Comparison of ENCODE assay signal across 17 mouse cellular contexts in genomic region chr16:10950539-10950938, GRCm38 (mm10).
DNase-seq lines count a peak whose midpoint lies in the region; ATAC-seq and TF ChIP-seq lines count a peak whose summit lies in the region.
"Had no signal": no experiment of that assay in that cellular context is flagged by ENCODE, and none has a peak within 500 bp of the region (broad histone marks: within the 10 kb centered on the region; RNA-seq: fewer than 3 reads in every experiment).

No protein-coding gene starts in this region.

- no peak for TF ChIP-seq CTCF in ES-Bruce4 (IDR thresholded peaks at IDR 0.05; ENCODE audit: low read depth, low read length)
- TF ChIP-seq CTCF in layer of hippocampus, adult 2 months (conservative IDR thresholded peaks at IDR 0.05) = no peak

- H3K4me3 ChIP-seq in hindbrain, embryonic 10.5 days = no peak overlapping the region
- H3K4me3 ChIP-seq in hindbrain, embryonic 16.5 days (ENCODE audit: low read length) = no peak overlapping the region
- H3K4me3 ChIP-seq in ES-Bruce4 (ENCODE audit: low read depth, low read length) = peak overlapping the region; percentile 52
- H3K4me3 ChIP-seq in heart, embryonic 13.5 days = no peak overlapping the region
- no peak overlapping the region for H3K4me3 ChIP-seq in layer of hippocampus, adult 2 months
- H3K4me3 ChIP-seq: hindbrain, embryonic 12.5 days had no signal

- no peaks in the 10 kb centered on the region for H3K27me3 ChIP-seq in hindbrain, embryonic 10.5 days (ENCODE audit: insufficient read depth, poor library complexity, severe bottlenecking)
- H3K27me3 ChIP-seq in hindbrain, embryonic 16.5 days (replicated peaks; ENCODE audit: control insufficient read depth, insufficient read depth, low read length) = no peaks in the 10 kb centered on the region
- H3K27me3 ChIP-seq in ES-Bruce4 (ENCODE audit: control insufficient read depth, insufficient read depth, low read length, poor library complexity, severe bottlenecking) = no peaks in the 10 kb centered on the region
- no peaks in the 10 kb centered on the region for H3K27me3 ChIP-seq in heart, embryonic 13.5 days (replicated peaks)
- H3K27me3 ChIP-seq: hindbrain, embryonic 12.5 days; Patski had no signal

- H3K27ac ChIP-seq in hindbrain, embryonic 10.5 days = peak overlapping the region; percentile 57; the same call in 1 of the 2 replicates
- no peak overlapping the region for H3K27ac ChIP-seq in hindbrain, embryonic 16.5 days (ENCODE audit: low read depth, low read length)
- no peak overlapping the region for H3K27ac ChIP-seq in ES-Bruce4 (ENCODE audit: insufficient read depth, low read length)
- H3K27ac ChIP-seq in heart, embryonic 13.5 days (replicated peaks) = no peak overlapping the region
- H3K27ac ChIP-seq in layer of hippocampus, adult 2 months = no peak overlapping the region
- H3K27ac ChIP-seq: hindbrain, embryonic 12.5 days had no signal

- H3K9me3 ChIP-seq in hindbrain, embryonic 10.5 days = no peaks in the 10 kb centered on the region
- no peaks in the 10 kb centered on the region for H3K9me3 ChIP-seq in hindbrain, embryonic 16.5 days (ENCODE audit: control insufficient read depth, low read length)
- no peaks in the 10 kb centered on the region for H3K9me3 ChIP-seq in ES-Bruce4 (replicated peaks; ENCODE audit: control insufficient read depth, insufficient read depth, low read length, poor library complexity, severe bottlenecking)
- H3K9me3 ChIP-seq in heart, embryonic 13.5 days = no peaks in the 10 kb centered on the region
- H3K9me3 ChIP-seq: hindbrain, embryonic 12.5 days had no signal

- no peak overlapping the region for H3K4me2 ChIP-seq in hindbrain, embryonic 16.5 days (ENCODE audit: low read length)
- H3K4me2 ChIP-seq in heart, embryonic 13.5 days = no peak overlapping the region
- H3K4me2 ChIP-seq: hindbrain, embryonic 12.5 days had no signal

- no peak for ATAC-seq in hindbrain, embryonic 16.5 days
- 0 out of 2 replicates have a peak, but pooled peaks have one; percentile 8 for ATAC-seq in heart, embryonic 13.5 days (ENCODE audit: extremely low read depth, insufficient number of reproducible peaks, low FRiP score, low TSS enrichment)
- ATAC-seq: forebrain, postnatal 0 days; Patski had no signal

- H3K4me1 ChIP-seq in hindbrain, embryonic 10.5 days (replicated peaks) = peaks cover 22% of the 10 kb centered on the region
- H3K4me1 ChIP-seq in hindbrain, embryonic 16.5 days (ENCODE audit: control insufficient read depth, insufficient read depth, low read depth, low read length) = no peaks in the 10 kb centered on the region
- peaks cover 2% of the 10 kb centered on the region for H3K4me1 ChIP-seq in ES-Bruce4 (ENCODE audit: control insufficient read depth, insufficient read depth, low read length)
- H3K4me1 ChIP-seq in heart, embryonic 13.5 days = peaks cover 4% of the 10 kb centered on the region; the same call in 1 of the 2 replicates
- H3K4me1 ChIP-seq: hindbrain, embryonic 12.5 days had no signal

- no peak for TF ChIP-seq POLR2A in ES-Bruce4 (IDR thresholded peaks at IDR 0.05; ENCODE audit: insufficient read depth, low read length)

- peaks cover 10% of the 10 kb centered on the region; the same call in 1 of the 2 replicates for H3K36me3 ChIP-seq in hindbrain, embryonic 10.5 days
- H3K36me3 ChIP-seq in hindbrain, embryonic 16.5 days (ENCODE audit: control insufficient read depth, insufficient read depth, low read length) = no peaks in the 10 kb centered on the region
- no peaks in the 10 kb centered on the region for H3K36me3 ChIP-seq in ES-Bruce4 (ENCODE audit: control insufficient read depth, insufficient read depth, low read length, poor library complexity, severe bottlenecking)
- peaks cover 7% of the 10 kb centered on the region; the same call in 1 of the 2 replicates for H3K36me3 ChIP-seq in heart, embryonic 13.5 days
- H3K36me3 ChIP-seq: hindbrain, embryonic 12.5 days had no signal

- 88% methylated on average over 9 of the region's 9 CpGs for WGBS in hindbrain, embryonic 10.5 days
- 91% methylated on average over 9 of the region's 9 CpGs for WGBS in hindbrain, embryonic 16.5 days
- 70% methylated on average over 9 of the region's 9 CpGs for WGBS in heart, embryonic 13.5 days

- no peak; the same call in 1 of the 2 replicates for TF ChIP-seq EP300 in ES-Bruce4 (IDR thresholded peaks at IDR 0.05; ENCODE audit: insufficient read depth, low read depth, low read length)

- no peak for DNase-seq in hindbrain, embryonic 10.5 days (ENCODE audit: low spot score)
- peak; percentile 63 for DNase-seq in lung, postnatal 36 days
- no peak for DNase-seq in layer of hippocampus, adult 2 months (ENCODE audit: low spot score in 2 of 2)
- DNase-seq in Muller cell, postnatal 12 days (ENCODE audit: inconsistent ontology term) = no peak
- no peak for DNase-seq in B cell, adult 2 months
- DNase-seq: adrenal gland, adult 2 months; cerebellum, adult 9-10 months; forebrain, postnatal 0 days; kidney, adult 11 months; liver; right cerebral cortex, adult 18-20 months; thymus, adult 2 months had no signal

- no peak overlapping the region for H3K9ac ChIP-seq in hindbrain, embryonic 16.5 days (ENCODE audit: low read depth, low read length)
- H3K9ac ChIP-seq in ES-Bruce4 (ENCODE audit: low read depth, poor library complexity, severe bottlenecking) = no peak overlapping the region
- H3K9ac ChIP-seq in heart, embryonic 13.5 days = no peak overlapping the region
- H3K9ac ChIP-seq: forebrain, postnatal 0 days; hindbrain, embryonic 12.5 days had no signal
